Mouse (Mus musculus): ENCODE measurements around the gene Ap2s1. TPM values are rescaled to one million over a fixed set of nuclear protein-coding genes. Genes with fewer than 3 reads are reported as not detected.

Gene Ap2s1
- total RNA-seq, 2 experiments from 2014 or later: 237 to 271 TPM

GRCm38 (mm10) chr7:16784498-16784976 is 46.3 kb downstream of the Ap2s1 start:
- no peak for TF ChIP-seq CTCF (conservative IDR thresholded peaks at IDR 0.05)
- H3K27ac ChIP-seq: no peak overlapping the region
- DNase-seq (ENCODE audit: low spot score in 2 of 2): no peak
- H3K4me3 ChIP-seq: no peak overlapping the region

GRCm38 (mm10) chr7:16785541-16786083 is 47.4 kb downstream of the Ap2s1 start:
- H3K4me3 ChIP-seq: no peak overlapping the region
- no peak for DNase-seq (ENCODE audit: low spot score in 2 of 2)
- H3K27ac ChIP-seq: no peak overlapping the region
- TF ChIP-seq CTCF (conservative IDR thresholded peaks at IDR 0.05): no peak

- no peak for DNase-seq (ENCODE audit: low spot score in 2 of 2)
- no peak for TF ChIP-seq CTCF (conservative IDR thresholded peaks at IDR 0.05)
Observed at GRCm38 (mm10) chr7:16792316-16792715, 54.1 kb downstream of the Ap2s1 start.

DNA sequence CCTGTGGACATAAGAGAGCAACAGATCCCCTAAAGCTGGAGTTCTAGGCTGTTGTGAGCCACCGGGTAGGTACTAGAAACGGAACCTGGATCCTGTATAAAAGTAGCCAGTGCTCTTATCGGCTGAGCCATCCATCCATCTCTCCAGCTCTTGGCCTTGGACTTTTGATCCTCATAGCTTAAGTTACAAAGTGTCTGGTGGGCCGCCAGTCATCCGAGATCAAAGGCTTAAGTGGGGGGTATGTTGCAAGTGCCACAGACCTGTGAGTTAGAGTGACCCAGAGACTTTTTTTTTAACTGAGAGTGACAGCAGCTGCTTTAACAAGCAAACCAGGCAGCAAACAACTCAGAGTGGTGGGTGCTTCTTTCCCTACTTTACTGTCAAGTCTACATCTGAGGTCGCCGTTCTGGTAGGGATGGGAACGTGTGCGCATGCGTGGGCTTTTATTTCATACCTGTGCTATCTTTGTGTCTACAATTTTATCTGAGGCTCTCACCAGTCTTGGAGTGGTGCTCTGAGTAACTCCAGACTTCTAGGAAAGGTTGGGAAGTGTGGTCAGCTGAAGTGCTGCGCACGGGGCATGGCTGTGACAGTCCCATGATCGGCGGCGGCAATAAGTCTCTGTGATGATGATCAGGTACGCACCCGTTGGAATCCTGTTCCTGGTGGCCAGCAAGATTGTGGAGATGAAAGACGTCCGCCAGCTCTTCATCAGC is 55.0 kb downstream of the Ap2s1 start:
- no peak for DNase-seq (ENCODE audit: low spot score in 2 of 2)
- Histone ChIP-seq H3K4me3 (no peak overlapping the region), H3K27ac (no peak overlapping the region)
- TF ChIP-seq CTCF (conservative IDR thresholded peaks at IDR 0.05): no peak

More at GRCm38 (mm10) chr7:16792316-16792715, 54.1 kb downstream of the Ap2s1 start:
- Histone ChIP-seq H3K27ac (no peak overlapping the region), H3K4me3 (no peak overlapping the region)

GRCm38 (mm10) chr7:16794886-16795285 is 56.7 kb downstream of the Ap2s1 start:
- no peak for DNase-seq (ENCODE audit: low spot score in 2 of 2)
- TF ChIP-seq CTCF (conservative IDR thresholded peaks at IDR 0.05): no peak
- Histone ChIP-seq H3K27ac (no peak overlapping the region), H3K4me3 (no peak overlapping the region)

Other genes starting within 250 kb of the Ap2s1 start
- 100 to 1,000 TPM; 124 to 128 TPM for gene Arhgap35, start 123.4 kb upstream of the Ap2s1 start, total RNA-seq (2021)
- gene Ceacam15, start 62.7 kb upstream of the Ap2s1 start, total RNA-seq (2021): not detected
- gene Ceacam9, start 16.5 kb upstream of the Ap2s1 start, total RNA-seq (2021): not detected
- gene Slc1a5, start 42.9 kb downstream of the Ap2s1 start, total RNA-seq (2021): 1 to 10 TPM; 3.5 to 4.7 TPM
- 100 to 1,000 TPM; 286 to 314 TPM for gene Strn4, start 77.5 kb downstream of the Ap2s1 start, total RNA-seq (2021)
- 10 to 100 TPM; 46.7 to 49.5 TPM for gene Fkrp, start 78.3 kb downstream of the Ap2s1 start, total RNA-seq (2021)
- 1 to 10 TPM; 6.5 to 7.3 TPM for gene Prkd2, start 104.5 kb downstream of the Ap2s1 start, total RNA-seq (2021)
- gene Dact3, start 136.9 kb downstream of the Ap2s1 start, total RNA-seq (2021): 100 to 1,000 TPM; 154 to 156 TPM
- 1 to 10 TPM; 1.9 to 4.0 TPM for gene Gng8, start 153.4 kb downstream of the Ap2s1 start, total RNA-seq (2021)
- gene Ptgir, start 168.1 kb downstream of the Ap2s1 start, total RNA-seq (2021): under 1 TPM; 0.10 to 0.20 TPM
- 1,000 to 10,000 TPM; 2,074 to 2,160 TPM for gene Calm3, start 185.7 kb downstream of the Ap2s1 start, total RNA-seq (2021)
- gene Pnmal2, start 206.3 kb downstream of the Ap2s1 start, total RNA-seq (2021): 100 to 1,000 TPM; 348 to 373 TPM
- gene Pnmal1, start 221.3 kb downstream of the Ap2s1 start, total RNA-seq (2021): 100 to 1,000 TPM; 103 to 121 TPM
- 10 to 100 TPM; 52.3 to 55.5 TPM for gene Gm42372, start 244.7 kb downstream of the Ap2s1 start, total RNA-seq (2021)

Data from layer of hippocampus, adult 2 months (tissue).